Mouse (Mus musculus) retina, adult 2 months (tissue): ENCODE measurements around the gene Tmem159.

Experiments used
- DNase-seq: peaks from one replicate; pipeline ENCODE4 v3.0.0-alpha.2; 2012; ENCODE audit warnings: low read depth, low spot score

Gene Tmem159

DNA sequence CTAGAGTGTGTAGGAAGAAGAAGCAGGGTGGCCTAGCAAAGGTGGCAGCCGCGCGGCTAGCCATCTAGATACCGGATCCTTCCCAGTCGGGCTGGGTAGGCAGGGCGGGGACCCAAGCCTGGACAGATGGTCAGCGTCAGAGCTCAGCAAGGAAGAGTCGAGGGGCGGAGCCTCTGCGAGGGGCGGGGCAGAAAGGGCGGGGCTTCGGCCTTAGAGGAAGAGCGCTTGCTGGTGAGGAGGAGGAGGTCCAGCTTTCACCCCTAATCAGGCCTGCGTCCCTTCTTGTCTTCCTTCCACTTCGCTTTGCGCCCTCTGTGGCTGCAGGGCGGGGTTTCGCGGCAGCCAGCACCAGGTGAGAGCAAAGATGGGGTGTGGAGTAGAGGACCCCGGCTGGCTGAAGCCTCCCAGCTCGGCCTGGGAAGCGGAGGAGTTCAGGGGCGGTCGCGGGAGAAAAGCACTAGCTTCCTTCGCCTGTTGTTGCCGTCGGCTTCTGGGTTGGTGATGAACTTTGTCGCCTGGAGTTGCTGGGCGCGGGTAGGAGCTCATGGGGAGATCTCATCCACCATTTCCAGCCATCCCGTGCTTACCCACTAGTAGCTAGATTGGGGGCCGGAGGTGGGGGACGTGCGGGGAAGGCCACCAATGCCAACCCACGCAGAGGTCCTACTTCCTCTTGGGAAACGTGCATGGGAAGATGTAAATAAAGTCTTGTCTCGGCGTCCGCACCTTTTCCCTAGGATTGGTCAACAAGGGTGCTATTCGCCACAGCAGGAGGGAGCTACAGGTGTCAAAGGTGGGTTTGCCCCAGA, at the start of gene Tmem159:
Tmem159 (plus strand) TSS at position 190 of the 809 bp plus-strand sequence.
- peak; percentile 83 for DNase-seq

DNA sequence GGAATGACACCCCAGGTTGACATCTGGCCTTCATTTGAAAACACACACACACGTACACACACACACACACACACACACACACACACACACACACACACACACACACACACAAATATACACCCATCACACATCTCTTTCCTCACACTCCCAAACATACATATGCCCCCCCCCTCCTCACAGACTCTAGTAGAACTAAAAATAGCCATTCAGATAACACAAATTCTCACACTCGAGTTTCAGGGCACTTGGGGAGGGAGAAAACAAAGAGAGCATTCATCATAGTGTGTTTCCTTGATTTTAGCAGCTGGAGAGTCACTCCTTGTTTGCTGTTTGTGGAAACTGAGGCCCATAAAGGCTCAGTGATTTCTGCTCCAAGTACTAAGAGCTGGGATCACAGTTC, 48.1 kb upstream of the Tmem159 start:
- DNase-seq, result no peak

DNA sequence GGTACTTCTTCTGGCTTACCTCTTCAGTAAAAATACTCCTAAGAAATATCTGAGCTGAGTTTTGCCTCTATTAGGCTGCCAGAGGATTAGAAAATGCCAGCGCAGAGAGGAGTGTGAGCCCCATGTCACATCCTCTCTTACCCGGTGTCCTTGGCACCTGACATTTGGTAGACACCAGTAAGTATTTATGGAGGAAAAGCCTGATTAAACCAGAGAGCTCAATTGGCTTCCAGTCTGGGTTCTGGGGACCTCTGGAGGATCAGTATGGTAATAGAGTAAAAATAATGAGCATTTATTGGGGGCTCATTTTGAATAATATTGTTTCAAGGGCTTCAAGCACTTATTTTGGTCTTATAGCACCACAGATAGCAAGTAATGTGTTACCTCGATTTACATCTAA, 46.7 kb upstream of the Tmem159 start:
- no peak for DNase-seq

DNA sequence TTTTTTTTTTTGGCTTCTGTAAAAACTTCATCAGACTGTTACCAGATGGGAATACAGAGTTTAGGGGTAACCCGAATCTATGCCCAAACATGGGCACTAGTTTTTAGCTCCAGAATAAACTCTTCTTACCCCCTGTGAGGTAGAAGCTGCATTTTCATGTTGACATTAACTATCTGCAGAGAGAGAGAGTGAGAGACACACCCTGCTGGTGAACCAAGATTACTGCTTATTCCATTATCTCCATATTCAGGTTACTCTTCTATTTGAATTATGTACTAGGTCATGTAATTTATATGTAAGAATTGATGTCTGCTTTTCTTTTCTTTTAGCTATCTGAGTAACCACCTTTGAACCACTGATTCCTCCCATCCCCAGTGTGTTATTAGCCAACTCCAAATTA, 38.1 kb upstream of the Tmem159 start:
- DNase-seq, result no peak

DNA sequence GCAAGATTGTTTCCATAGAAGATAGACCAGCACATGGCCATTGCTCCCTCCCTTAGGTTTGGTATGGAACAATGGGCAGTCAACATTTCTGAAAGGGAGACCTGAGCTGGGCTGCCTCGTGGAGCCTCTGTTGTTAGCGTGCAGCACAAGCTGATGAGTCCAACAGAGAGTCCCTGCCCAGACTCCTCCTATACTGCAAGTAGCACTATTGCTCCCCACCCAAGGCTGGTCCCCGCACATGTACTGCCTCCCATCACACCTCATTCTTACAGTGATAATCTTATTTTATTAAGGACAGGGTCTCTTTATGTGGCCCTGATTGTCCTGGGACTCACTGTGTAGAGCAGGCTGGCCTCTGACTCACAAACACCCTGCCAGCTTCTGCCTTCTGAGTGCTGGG, 34.0 kb upstream of the Tmem159 start:
- no peak for DNase-seq

DNA sequence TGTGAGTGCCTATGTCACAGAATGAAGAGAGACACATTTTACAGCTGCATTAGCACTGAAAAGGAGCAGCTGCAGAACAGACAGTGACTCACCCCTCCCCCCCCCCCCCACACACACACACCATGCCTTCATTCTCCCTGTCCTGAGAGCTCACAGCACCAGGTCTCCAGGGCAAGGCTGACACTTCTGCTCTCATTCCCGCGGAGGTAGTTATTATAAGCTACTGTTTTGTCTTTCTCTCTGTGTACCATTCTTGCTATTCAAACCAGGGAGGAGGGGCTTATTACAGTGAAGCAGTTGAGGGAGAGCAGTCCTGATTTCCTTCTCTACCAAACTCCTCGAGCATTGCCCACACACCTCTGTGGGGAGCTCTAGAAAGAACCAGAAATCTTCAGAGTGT, 33.0 kb upstream of the Tmem159 start:
- DNase-seq, result no peak

DNA sequence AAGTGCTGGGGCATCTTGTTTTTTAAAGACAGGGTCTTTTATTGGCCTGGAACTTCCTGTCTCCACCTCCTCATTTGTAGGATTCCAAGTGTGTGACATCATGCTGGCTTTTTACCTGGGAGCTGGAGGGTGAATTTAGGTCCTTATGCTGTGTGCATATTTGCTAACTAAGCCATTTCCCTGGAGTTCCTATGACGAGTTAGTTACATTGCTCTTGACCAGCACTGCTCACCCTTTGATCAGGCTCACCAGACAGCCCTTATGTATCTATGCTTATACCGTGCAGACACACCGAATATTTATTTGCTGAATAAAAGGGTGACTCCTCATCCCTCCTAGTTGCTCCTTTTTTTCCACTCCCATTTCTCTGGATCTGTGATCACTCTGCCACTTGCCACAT, 22.0 kb upstream of the Tmem159 start:
- no peak for DNase-seq

DNA sequence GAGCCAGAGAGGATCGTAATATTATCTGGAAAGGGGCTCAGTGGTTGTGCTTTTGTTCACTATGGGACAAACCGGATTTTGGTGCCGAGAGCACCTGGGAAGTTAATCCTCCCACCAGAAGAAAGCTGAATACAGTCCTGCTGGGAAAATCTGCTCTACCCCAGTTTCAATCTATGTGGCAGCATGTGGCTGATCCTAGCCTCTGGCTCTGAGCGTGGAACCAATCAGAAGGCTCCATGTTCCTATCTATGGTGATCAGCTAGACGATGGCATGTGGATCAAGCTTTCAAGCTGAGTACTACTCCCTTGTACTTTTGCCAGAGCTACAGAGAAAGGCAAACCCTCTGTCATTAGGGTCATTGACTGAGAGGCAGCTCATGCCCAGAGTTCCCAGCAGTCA, 9.1 kb upstream of the Tmem159 start:
- DNase-seq, result no peak

DNA sequence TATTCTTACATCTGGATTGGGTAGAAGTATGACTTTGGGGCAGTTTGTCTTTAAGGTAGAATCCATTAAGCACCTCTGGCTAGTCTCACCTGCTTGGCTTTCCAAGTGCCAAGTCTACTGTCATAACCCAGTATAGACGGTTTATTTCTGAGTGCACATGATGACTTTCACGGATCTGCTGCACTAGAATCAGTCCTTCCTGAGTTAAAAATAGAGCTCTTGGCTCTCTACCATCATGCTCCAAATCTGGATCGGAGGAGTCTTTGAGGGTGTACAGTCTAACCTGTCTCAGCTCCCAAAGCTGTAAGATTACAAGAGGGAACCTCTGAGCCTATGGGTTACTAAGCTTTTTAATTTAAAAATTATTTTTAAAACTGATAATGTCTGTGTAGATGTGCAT, 7.9 kb upstream of the Tmem159 start:
- no peak for DNase-seq

DNA sequence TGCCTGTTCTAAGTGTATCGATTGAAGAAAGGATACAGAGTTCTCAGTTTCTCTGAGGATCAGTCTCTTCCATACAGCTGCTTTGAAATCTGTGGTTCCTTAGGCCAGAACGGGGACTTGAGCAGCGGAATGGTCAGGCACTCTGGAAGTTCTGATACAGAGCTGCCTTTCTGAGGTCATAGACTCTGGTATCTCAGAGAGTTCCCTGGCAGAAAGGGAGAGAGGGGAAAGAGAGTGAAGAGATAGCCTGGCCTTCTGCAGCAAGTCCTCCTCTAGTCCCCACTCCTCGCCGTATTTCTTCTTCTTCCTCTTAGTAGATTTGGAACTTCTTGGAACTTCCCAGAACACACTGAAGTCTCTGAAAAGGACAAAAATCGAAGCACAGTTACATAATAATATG, 7.0 kb upstream of the Tmem159 start, which contains the start of gene Dnah3:
Dnah3 (minus strand) TSS at position 101 of the 400 bp plus-strand sequence.
- DNase-seq, result no peak

DNA sequence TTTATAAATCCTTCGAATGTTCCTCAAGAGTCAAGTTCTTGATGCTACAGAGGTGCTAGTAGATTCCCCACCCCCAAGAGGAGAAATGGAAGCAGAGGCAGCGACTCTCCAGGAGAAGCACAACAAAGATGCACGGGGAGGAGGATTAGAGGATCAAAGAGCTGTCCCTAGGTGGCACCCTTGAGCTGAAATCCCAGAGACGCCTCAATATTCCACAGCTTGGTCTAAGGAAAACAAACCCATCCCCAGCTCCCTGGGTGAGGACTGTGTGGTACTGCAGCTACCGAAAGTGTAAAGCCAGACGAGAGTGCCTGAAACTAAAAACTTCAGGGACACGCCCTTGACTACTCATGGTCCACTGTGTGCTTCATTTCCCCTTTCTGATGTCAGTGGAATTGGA, 4.3 kb upstream of the Tmem159 start:
- peak; percentile 57 for DNase-seq

DNA sequence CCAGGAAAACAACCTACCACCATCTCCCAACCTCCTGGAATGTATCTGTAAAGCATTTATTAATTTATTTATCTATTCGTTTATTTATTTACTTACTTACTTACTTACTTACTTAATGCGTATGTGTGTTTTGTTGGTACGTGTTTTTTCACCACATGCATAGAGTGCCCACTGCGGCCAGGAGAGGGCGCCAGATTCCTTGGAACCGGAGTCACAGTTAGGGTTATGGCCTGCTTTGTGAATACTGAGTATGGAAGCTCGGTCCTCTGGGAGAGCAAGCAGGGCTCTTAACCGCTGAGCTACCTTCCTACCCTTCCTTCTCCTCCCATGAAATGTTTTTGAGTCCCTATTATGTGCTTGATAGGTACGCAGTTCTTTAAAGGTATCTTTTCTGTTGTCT, 3.8 kb upstream of the Tmem159 start:
- DNase-seq, result peak; percentile 46

DNA sequence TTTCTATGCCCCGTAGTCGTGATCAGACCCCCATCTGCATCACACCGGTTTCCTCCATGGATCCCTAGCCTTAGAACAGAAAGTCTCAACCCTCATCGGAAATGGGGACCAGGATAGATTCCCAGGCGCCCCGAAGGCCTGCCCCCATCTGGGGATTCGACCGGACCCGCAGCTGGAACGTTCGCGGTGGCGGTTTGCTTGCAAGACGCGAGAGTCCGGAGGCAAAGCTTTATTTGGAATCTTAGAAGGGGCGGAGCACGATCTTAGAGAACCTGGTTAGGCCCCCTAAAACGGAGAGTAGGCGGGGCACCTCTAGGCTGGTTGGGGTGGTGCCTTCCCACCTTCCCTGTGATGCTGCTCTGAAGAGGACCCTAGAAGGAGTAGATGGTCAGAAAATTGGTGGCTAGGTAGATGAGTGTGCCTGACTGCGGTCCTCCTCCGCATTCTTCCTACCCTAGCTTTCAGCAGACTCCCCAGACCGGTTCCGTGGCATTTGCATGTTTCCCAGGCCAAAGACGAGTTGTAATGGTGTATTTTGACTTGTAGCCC, 940 bp downstream of the Tmem159 start:
- no peak for DNase-seq

DNA sequence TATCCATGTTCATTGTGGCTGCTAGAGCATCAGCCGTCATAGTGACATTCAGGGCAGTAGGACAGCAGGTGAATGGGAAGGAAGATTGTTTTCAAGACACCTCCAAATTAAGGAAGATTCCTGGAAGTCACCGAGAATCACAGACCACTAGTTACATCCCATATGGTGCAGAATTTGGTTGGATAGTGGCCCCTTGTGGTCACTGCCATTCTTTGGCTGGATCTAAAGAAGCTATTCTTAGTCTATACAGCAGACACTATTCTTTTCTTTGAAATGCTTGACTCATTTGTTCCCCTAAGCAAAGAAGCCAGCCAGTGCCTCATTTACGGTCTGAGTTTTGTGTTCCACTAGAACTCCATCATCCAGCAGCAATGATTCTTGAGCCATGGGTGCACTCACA, 2.8 kb downstream of the Tmem159 start:
- DNase-seq, result no peak

DNA sequence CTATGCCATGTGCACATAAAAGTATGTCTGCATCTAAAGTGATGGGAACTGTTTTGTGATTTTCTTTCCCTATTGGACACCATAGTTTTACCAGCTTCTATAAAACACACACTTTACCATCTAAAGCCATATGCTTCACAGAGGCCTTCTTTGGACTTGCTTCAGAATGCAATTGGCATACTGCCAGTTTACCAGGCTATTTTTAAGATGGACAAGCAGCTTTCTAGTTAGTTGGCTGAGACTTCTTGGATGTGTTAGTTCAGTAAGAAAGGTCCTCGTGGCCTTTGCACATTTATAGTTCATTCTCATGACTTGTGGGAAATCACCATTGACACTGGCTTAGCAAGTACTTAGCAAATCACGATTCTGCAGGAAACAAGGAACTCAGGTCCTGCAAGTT, 4.2 kb downstream of the Tmem159 start:
- no peak for DNase-seq

DNA sequence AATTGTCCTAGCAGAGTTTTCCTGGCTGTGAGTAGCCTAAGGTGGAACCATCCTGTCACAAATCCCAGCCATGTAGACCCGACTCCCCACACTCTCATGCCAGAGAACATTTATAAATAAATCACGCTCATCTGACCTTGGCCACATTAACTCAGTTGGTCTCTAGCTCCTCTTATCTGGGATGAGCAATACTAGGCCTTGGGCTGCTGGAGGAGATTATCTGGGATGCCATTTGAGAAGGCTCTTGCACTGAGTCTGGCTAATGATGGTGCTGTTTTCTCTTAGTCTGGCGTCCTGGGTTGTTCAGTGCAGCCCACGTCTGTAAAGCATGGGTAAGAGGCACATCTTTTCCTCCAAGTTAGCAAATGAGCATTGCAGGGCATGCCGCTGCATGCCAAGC, 7.5 kb downstream of the Tmem159 start:
- DNase-seq, result no peak

DNA sequence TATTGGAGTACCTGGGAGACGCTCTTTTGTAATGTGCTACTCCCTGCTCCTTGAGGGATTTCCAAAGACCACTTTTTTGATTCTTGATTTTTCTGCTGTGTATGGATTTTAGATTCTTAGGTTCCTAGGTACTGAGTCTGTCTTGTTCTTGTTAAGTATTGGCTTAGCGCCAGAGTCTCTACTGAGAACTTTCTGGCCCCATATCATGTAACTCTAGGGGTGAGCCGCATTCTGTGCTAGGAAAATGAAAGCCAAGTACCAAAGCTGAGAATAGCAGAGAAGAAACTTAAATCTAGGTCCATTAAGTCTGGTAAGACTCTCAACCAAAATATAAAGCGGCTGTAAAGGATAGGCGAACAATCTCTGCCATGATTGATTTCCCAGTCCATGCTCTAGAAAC, 14.8 kb downstream of the Tmem159 start:
- no peak for DNase-seq

DNA sequence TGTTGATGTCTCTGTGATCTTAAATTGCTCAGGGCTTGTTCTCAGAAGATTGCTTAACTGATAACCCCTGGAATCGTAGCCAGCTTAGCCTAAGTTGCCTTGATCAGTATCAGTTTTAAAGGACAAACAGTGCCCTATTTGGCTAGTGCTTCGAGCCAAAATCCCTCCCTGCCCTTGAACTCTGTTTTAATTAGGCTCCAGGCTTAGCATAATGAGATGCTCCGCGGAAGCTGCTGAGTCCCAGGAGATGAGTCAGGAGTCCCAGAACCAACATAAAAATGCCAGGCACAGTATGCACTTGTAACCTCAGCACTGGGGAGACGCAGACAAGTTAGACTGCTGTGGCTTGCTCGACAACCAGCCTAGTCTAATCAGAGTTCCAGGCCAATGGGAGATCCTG, 15.4 kb downstream of the Tmem159 start:
- no peak for DNase-seq

DNA sequence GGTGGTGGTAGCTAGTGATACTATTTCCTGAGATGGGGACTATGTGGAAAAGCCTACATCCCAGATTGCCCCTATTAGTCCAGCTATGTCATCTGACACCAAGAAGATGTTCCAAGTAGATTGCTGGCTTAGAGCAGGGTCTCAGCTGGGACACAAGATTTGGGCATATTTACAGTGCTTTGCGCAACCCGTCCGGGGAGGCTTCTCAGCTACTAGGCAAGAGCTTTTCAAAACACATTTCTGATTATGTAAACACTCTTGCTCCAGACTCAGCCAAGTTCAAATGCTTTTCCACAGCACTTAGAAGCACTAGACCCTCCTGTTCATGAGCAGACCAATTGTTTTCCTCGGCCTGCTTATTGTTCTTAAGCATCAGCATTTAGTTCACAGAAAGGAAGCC, 21.6 kb downstream of the Tmem159 start:
- DNase-seq, result no peak

DNA sequence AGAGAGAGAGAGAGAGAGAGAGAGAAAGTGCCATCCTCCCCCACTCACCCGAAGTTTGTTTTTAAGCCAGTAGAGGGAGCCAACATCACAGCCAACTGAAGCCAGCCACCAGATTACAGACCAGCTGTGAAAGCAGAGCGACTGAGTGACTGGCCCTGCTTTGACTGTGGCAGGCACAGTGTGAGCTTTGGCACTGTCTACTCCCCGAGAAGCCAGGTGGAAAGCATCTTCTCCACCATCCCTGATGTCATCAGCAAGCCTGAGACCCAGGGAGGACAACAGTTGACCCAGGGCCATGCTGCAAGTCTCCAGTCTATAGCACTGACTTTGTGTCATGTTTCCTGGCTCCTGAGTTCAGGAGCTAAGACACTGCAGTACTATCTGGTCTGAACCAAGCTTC, 22.7 kb downstream of the Tmem159 start:
- peak; percentile 53 for DNase-seq

DNA sequence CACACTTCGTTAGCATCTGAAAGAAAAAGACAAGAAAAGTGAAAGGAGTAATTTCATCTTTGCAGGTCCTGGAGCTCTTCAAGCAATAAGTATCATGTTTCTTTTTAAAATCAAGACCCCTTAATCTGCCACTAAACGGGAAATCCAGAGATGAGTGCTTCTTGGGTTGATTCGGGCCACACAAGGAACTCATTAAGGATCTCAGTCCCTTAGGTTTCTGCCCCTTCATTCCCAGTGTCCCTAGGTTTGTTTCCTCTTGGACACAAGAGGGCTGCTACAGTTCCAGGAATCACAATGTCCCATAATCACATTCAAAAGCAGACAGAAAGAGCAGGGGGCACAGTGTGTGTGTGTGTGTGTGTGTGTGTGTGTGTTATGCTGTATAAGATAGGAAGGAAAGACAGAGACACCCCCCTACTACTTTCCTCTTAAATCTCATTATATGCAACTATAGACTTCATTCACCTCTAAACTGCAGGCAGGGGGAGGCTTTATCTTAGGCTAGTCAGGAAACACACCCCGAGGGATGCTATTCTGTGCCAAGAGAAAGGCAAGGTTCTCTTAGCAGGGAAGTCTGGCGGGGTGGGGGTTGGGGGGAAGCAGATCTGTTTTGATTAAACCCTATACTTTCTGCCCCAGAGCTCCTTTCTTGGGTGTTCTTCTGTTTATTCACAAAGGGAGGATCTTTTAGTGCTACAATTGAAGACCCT, 25.0 kb downstream of the Tmem159 start:
- no peak for DNase-seq

DNA sequence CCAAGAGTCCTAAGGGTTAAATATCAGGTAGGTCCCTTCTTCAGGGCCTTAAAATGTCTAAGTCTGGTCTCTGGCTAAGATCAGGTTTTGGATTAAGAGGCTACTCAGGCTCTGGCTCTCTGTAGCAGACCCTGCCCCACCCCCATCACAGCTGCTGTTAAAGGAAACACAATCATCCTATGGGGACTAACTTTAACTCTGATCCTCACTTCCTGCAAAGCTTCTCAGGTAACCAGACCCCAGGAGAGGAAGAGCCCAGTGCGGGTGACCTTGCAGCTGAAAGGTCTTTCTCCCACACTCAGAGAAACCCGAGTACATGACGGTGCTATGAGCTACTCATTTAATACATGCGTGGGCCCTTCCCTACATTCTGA, 25.5 kb downstream of the Tmem159 start:
- DNase-seq, result no peak

DNA sequence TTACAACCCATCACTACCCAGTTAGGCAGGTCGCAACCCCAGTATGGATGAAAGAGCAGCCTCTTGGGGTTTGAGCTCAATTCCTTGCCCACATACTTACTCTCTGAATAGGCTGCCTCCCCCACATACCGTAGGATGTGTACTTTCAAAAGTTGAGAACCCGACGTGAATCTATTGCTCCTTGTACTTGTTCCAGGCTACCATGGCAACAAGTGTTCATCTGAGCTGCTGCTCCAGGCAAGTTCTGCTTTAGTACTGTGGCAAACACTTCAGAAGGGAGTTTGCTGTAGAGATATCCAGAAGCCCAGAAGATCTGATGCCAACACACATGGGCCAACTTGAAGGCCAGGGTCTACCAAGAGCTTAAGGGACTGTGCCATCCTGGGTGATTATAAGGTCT, 26.8 kb downstream of the Tmem159 start:
- DNase-seq, result no peak
